Mouse (Mus musculus): ENCODE data around the gene Nlrp10.

GRCm38 (mm10) chr7:108936591-108936990, 6.6 kb upstream of the Nlrp10 start:
- no peak for TF ChIP-seq GATA1 (IDR thresholded peaks at IDR 0.05; ENCODE audit: borderline replicate concordance, low read length)
- TF ChIP-seq FLI1 (IDR thresholded peaks at IDR 0.05; ENCODE audit: low read length), result no peak

All from megakaryocyte, embryonic 14.5 days (primary cell).